Mouse (Mus musculus) heart, adult 2 months (tissue): ENCODE measurements around the gene Ccdc51.

Experiments
- CTCF ChIP-seq: fragments of 200-600 bp; IDR thresholded peaks from 2 replicates; pipeline ENCODE4 v1.8.1; 2022; ENCODE audit warnings: antibody characterized with exemption, mild to moderate bottlenecking, moderate library complexity
- EP300 ChIP-seq: fragments of 200-500 bp; IDR thresholded peaks from 2 replicates; pipeline ENCODE4 v1.6.1; 2011; ENCODE audit warnings: low read depth, low read length, control low read depth; ENCODE audit not compliant: insufficient read depth
- POLR2A ChIP-seq: fragments of 200-500 bp; IDR thresholded peaks from 2 replicates; pipeline ENCODE4 v1.6.1; 2011; ENCODE audit warnings: mild to moderate bottlenecking, low read depth, low read length, control low read depth; ENCODE audit not compliant: insufficient read depth

- TF ChIP-seq CTCF (no peak), EP300 (no peak), POLR2A (no peak)
Observed at GRCm38 (mm10) chr9:109097291-109097690, 15.0 kb downstream of the Ccdc51 start.
